Mouse (Mus musculus) ES-Bruce4 (cell line): Measurements from ENCODE around the gene Atp2b1. TPM values are rescaled to one million over a fixed set of nuclear protein-coding genes. Genes with fewer than 3 reads are reported as not detected.

Source experiments
- H3K27ac ChIP-seq: 2 replicates; pipeline ENCODE4 v1.5.1; 2012; ENCODE audit warnings: low read length, inconsistent platforms; ENCODE audit not compliant: insufficient read depth
- H3K27me3 ChIP-seq: 2 replicates; pipeline ENCODE4 v1.6.1; 2012; ENCODE audit warnings: mild to moderate bottlenecking, low read length, inconsistent platforms; ENCODE audit not compliant: control insufficient read depth, poor library complexity, insufficient read depth, severe bottlenecking
- H3K36me3 ChIP-seq: 2 replicates; pipeline ENCODE4 v1.6.1; 2012; ENCODE audit warnings: inconsistent platforms, mild to moderate bottlenecking, low read length, moderate library complexity; ENCODE audit not compliant: control insufficient read depth, poor library complexity, insufficient read depth, severe bottlenecking
- H3K4me1 ChIP-seq: one replicate; pipeline ENCODE4 v1.8.1; 2011; ENCODE audit warnings: low read length; ENCODE audit not compliant: control insufficient read depth, insufficient read depth
- H3K4me3 ChIP-seq: 2 replicates; pipeline ENCODE4 v1.5.1; 2011; ENCODE audit warnings: low read depth, mild to moderate bottlenecking, low read length
- H3K9ac ChIP-seq: 2 replicates; pipeline ENCODE4 v1.6.1; 2012; ENCODE audit warnings: low read depth, mild to moderate bottlenecking, inconsistent platforms; ENCODE audit not compliant: poor library complexity, severe bottlenecking
- H3K9me3 ChIP-seq: replicated peaks from 2 replicates; pipeline ENCODE4 v1.6.1; 2012; ENCODE audit warnings: mild to moderate bottlenecking, low read length, inconsistent platforms; ENCODE audit not compliant: control insufficient read depth, poor library complexity, insufficient read depth, severe bottlenecking
- CTCF ChIP-seq: IDR thresholded peaks from one replicate; pipeline ENCODE4 v1.8.1; 2011; ENCODE audit warnings: low read depth, low read length
- EP300 ChIP-seq: IDR thresholded peaks from 2 replicates; pipeline ENCODE4 v1.6.1; 2011; ENCODE audit warnings: low read depth, low read length; ENCODE audit not compliant: insufficient read depth
- POLR2A ChIP-seq: IDR thresholded peaks from one replicate; pipeline ENCODE4 v1.8.1; 2011; ENCODE audit warnings: low read length; ENCODE audit not compliant: insufficient read depth
- polyA plus RNA-seq: library from polyadenylated mRNA; stranded (reverse); fragments of >200 nt; gene quantifications from 2 replicates; pipeline ENCODE4 v1.2.4, GENCODE M21; 2011; ENCODE audit warnings: low read depth; ENCODE audit not compliant: missing spikeins, insufficient read depth, insufficient read length

Atp2b1 gene
- polyA plus RNA-seq, 1 experiment = 68.1 TPM

DNA sequence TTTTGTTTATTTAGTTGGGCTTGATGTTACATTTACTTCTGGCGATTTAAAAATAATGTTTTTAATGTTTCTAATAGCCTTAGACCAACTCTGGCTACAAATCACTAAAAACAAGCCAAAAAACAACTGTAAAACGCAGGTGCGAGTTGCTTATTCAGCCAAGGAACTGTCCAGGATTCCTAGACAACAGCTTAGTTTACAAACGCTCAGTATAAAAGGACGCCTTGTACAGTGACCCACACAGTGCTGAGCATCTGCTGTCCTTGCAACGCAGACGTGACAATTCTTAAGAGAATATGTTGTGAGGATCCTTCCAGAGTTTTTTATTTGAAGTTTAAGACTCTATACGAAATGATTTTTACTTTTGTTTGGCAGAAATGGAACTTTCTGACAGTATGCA, 28.8 kb downstream of the Atp2b1 start:
- Histone ChIP-seq H3K4me1 (no peaks in the 10 kb centered on the region), H3K9ac (no peak overlapping the region), H3K9me3 (no peaks in the 10 kb centered on the region), H3K27ac (no peak overlapping the region), H3K4me3 (no peak overlapping the region), H3K27me3 (no peaks in the 10 kb centered on the region), H3K36me3 (no peaks in the 10 kb centered on the region; the same call in 1 of the 2 replicates)
- TF ChIP-seq CTCF (no peak), EP300 (no peak), POLR2A (no peak)

DNA sequence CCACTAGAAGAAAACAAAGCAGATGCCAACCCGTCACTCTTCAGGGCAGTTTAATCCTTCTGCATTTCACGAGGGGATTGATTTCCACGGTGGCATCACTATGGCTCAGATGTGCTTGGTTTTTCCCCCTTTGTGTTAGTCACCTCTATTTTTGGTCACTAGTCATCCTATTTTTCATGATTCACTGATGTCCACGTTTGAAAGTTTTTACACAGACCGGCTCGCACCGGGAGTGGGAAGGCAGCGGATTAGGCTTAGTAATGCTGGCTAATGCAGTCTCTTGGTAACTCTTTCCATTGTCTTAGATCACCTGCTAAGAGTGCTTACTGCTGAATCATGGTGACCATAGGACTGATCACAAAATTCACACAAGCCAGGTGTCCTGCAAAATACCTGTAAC, 29.7 kb downstream of the Atp2b1 start:
- Histone ChIP-seq H3K36me3 (no peaks in the 10 kb centered on the region; the same call in 1 of the 2 replicates), H3K9me3 (no peaks in the 10 kb centered on the region), H3K4me3 (no peak overlapping the region), H3K9ac (no peak overlapping the region), H3K27me3 (no peaks in the 10 kb centered on the region), H3K27ac (no peak overlapping the region), H3K4me1 (no peaks in the 10 kb centered on the region)
- TF ChIP-seq POLR2A (no peak), EP300 (no peak), CTCF (no peak)

DNA sequence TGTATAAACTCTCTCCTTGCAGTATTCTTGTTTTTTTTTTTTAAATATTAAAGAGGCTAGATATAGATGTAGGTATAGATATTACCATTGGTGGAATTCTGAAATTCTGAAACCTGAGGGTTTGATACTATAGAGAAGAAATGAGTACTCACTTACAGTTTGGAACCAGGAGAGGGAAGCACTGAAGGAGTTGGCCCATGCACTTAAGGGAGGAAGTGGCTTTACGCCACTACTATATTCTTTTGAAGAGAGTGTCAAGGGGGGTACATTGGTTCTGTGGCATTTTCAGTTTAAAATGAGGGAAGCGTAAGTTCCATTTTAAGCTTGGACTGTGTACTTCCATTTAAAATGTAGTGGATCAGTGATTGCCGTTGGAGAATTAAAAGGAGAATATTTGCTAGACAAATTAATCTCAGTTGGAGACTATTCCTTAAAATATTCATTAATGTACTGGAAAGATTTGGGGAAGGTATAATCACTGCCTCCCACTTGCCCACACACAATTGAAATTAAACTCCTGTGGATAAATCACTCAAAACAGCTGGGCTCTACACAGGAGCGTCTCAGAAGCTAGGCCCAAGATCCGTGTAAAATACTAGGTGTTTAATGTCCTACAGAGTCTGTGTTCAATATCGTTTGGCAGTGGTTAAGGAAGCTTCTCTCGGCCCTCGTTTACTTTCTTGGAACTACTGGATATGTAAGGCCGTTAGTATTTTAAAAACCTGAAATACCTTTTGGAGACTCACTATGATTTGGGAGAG, 32.0 kb downstream of the Atp2b1 start:
- no peak overlapping the region for H3K4me3 ChIP-seq
- H3K36me3 ChIP-seq = no peaks in the 10 kb centered on the region
- no peak for TF ChIP-seq POLR2A
- TF ChIP-seq EP300 = no peak
- no peak for TF ChIP-seq CTCF
- H3K4me1 ChIP-seq = no peaks in the 10 kb centered on the region
- H3K27me3 ChIP-seq = no peaks in the 10 kb centered on the region
- H3K9ac ChIP-seq = no peak overlapping the region
- H3K27ac ChIP-seq = no peak overlapping the region
- no peaks in the 10 kb centered on the region for H3K9me3 ChIP-seq

DNA sequence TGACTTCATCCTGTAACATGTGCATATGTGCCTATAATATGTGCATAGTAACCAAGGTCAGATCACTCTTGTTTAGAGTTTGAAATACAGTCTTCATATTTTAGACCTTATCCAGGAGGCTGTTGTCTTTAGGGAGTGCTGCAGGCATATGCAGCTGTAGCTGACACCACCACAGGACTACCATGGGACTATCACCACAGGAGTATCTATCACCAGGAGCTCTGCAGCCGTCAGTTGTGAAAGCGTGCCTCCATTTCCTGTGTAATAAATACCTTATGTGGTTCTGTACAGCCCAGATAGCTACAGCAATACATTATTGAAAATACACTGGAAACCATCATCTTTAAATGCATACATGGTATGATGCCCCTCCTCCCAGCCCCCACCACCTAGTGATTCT, 33.0 kb downstream of the Atp2b1 start:
- H3K4me3 ChIP-seq = no peak overlapping the region
- H3K27ac ChIP-seq = no peak overlapping the region
- H3K9ac ChIP-seq = no peak overlapping the region
- H3K9me3 ChIP-seq = no peaks in the 10 kb centered on the region
- no peaks in the 10 kb centered on the region for H3K36me3 ChIP-seq
- H3K4me1 ChIP-seq = no peaks in the 10 kb centered on the region
- no peaks in the 10 kb centered on the region for H3K27me3 ChIP-seq
- TF ChIP-seq CTCF (no peak), EP300 (no peak), POLR2A (no peak)

DNA sequence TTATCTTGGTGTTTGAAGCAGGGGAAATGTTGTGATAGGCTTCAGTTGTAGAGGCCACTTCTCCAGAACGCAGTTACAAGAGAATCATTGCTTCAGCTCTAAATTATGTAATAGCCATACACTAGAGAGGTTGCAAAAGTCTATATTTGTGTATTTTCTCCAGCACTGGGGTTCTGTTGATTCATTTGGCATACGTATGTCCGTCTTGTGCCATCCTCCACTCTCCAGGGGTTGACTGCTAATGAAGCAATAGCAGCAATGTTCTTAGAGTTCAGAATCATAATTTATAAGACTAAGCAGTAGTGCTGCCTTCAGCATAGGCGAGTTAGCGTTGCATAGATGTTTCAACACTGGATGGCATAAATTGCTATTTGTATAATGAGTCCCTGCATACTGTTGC, 33.9 kb downstream of the Atp2b1 start:
- no peaks in the 10 kb centered on the region for H3K4me1 ChIP-seq
- no peaks in the 10 kb centered on the region for H3K9me3 ChIP-seq
- no peak overlapping the region for H3K27ac ChIP-seq
- H3K36me3 ChIP-seq = no peaks in the 10 kb centered on the region
- TF ChIP-seq EP300 (no peak), CTCF (no peak), POLR2A (no peak)
- no peaks in the 10 kb centered on the region for H3K27me3 ChIP-seq
- H3K9ac ChIP-seq = no peak overlapping the region
- H3K4me3 ChIP-seq = no peak overlapping the region

DNA sequence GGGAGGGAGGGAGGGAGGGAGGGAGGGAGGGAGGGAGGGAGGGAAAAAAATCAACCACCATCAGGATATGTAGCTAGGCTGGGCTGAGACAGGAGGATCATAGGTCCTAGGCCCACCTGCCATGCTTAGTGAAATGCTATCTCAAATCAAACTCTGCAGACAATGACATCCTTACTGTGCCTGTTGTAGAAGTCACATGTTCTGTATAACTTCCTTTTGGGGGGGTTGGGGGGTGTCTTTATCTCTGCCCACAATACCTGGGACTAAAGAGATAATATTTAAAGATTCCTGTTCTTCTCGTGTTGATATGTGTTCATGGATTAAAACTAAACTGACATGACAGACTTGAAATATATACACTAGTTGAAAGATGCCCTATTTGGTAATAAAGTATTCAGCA, 35.5 kb downstream of the Atp2b1 start:
- no peaks in the 10 kb centered on the region for H3K9me3 ChIP-seq
- TF ChIP-seq POLR2A = no peak
- no peak for TF ChIP-seq EP300
- no peak for TF ChIP-seq CTCF

More for the DNA sequence above, 35.5 kb downstream of the Atp2b1 start:
- Histone ChIP-seq H3K9ac (no peak overlapping the region), H3K4me3 (no peak overlapping the region), H3K36me3 (no peaks in the 10 kb centered on the region), H3K27me3 (no peaks in the 10 kb centered on the region), H3K27ac (no peak overlapping the region), H3K4me1 (no peaks in the 10 kb centered on the region)
